Mouse (Mus musculus): ENCODE measurements around the gene Gm45837. TPM values are rescaled to one million over a fixed set of nuclear protein-coding genes. Genes with fewer than 3 reads are reported as not detected.

Gene Gm45837
- polyA plus RNA-seq, 1 experiment from 2014 or later = not detected

GRCm38 (mm10) chr7:101443093-101443492 lies 32.4 kb downstream of the Gm45837 start:
- no peak overlapping the region for H3K9ac ChIP-seq (replicated peaks)
- H3K9me3 ChIP-seq = no peaks in the 10 kb centered on the region
- no peak for ATAC-seq (ENCODE audit: insufficient number of reproducible peaks, insufficient read depth, low FRiP score, low TSS enrichment, low read depth)
- H3K4me3 ChIP-seq (replicated peaks) = no peak overlapping the region
- peaks cover 10% of the 10 kb centered on the region for H3K27me3 ChIP-seq
- no peak overlapping the region for H3K27ac ChIP-seq
- WGBS = 60% methylated on average over 10 of the region's 10 CpGs
- no peaks in the 10 kb centered on the region for H3K4me1 ChIP-seq (replicated peaks)
- no peak overlapping the region for H3K4me2 ChIP-seq
- no peaks in the 10 kb centered on the region for H3K36me3 ChIP-seq

DNA sequence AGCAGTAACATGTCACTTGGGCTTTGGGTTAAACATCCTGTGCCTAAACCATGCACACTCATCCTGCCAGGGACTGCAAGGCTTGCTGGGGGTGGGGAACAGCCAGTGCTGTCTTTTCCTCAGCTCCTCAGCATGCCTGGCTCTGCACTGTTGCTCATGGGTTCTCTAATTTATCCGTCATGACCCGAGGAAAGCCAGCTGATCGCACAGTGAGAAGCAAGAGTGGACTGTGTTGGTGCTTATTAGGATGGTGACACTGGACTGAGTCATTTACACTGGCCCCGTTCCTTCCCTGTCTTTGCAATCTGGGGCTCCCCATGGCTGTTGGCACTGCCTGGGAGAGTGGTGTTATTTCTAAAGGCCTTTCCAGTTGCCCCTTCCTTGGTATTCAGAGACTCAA lies 33.5 kb downstream of the Gm45837 start:
- WGBS = 85% methylated on average over 4 of the region's 4 CpGs

GRCm38 (mm10) chr7:101449855-101450254 lies 39.2 kb downstream of the Gm45837 start:
- Histone ChIP-seq H3K9ac (replicated peaks) (no peak overlapping the region), H3K36me3 (no peaks in the 10 kb centered on the region), H3K27ac (no peak overlapping the region), H3K9me3 (no peaks in the 10 kb centered on the region), H3K4me2 (no peak overlapping the region), H3K27me3 (peaks cover 38% of the 10 kb centered on the region), H3K4me3 (replicated peaks) (no peak overlapping the region), H3K4me1 (replicated peaks) (peaks cover 5% of the 10 kb centered on the region; the same call in 1 of the 2 replicates)
- ATAC-seq (ENCODE audit: insufficient number of reproducible peaks, insufficient read depth, low FRiP score, low TSS enrichment, low read depth) = no peak
- 43% methylated on average over 3 of the region's 3 CpGs for WGBS

More for the DNA sequence above, 33.5 kb downstream of the Gm45837 start:
- H3K4me3 ChIP-seq (replicated peaks) = no peak overlapping the region
- H3K9ac ChIP-seq (replicated peaks) = no peak overlapping the region
- H3K36me3 ChIP-seq = no peaks in the 10 kb centered on the region
- no peaks in the 10 kb centered on the region for H3K4me1 ChIP-seq (replicated peaks)
- H3K9me3 ChIP-seq = no peaks in the 10 kb centered on the region
- H3K27ac ChIP-seq = no peak overlapping the region
- ATAC-seq (ENCODE audit: insufficient number of reproducible peaks, insufficient read depth, low FRiP score, low TSS enrichment, low read depth) = no peak
- peaks cover 10% of the 10 kb centered on the region for H3K27me3 ChIP-seq
- no peak overlapping the region for H3K4me2 ChIP-seq

- under 1% methylated on average over 63 of the region's 68 CpGs for WGBS
- Histone ChIP-seq H3K9me3 (no peaks in the 10 kb centered on the region), H3K36me3 (no peaks in the 10 kb centered on the region), H3K4me3 (replicated peaks) (peak overlapping the region; percentile 56), H3K4me2 (peak overlapping the region; percentile 98), H3K27ac (no peak overlapping the region), H3K4me1 (replicated peaks) (peaks cover 5% of the 10 kb centered on the region; the same call in 1 of the 2 replicates), H3K27me3 (peaks cover 40% of the 10 kb centered on the region), H3K9ac (replicated peaks) (peak overlapping the region; percentile 51)
- peak; percentile 74 for ATAC-seq (ENCODE audit: insufficient number of reproducible peaks, insufficient read depth, low FRiP score, low TSS enrichment, low read depth)
Observed at GRCm38 (mm10) chr7:101450422-101451401, 40.0 kb downstream of the Gm45837 start.

- no peaks in the 10 kb centered on the region for H3K9me3 ChIP-seq
- peaks cover 5% of the 10 kb centered on the region; the same call in 1 of the 2 replicates for H3K4me1 ChIP-seq (replicated peaks)
- H3K36me3 ChIP-seq = no peaks in the 10 kb centered on the region
- H3K9ac ChIP-seq (replicated peaks) = no peak overlapping the region
- H3K27ac ChIP-seq = no peak overlapping the region
- H3K4me2 ChIP-seq = no peak overlapping the region
- H3K27me3 ChIP-seq = peaks cover 48% of the 10 kb centered on the region
- ATAC-seq (ENCODE audit: insufficient number of reproducible peaks, insufficient read depth, low FRiP score, low TSS enrichment, low read depth) = no peak
- no peak overlapping the region for H3K4me3 ChIP-seq (replicated peaks)
- 84% methylated on average over 3 of the region's 3 CpGs for WGBS
Observed at GRCm38 (mm10) chr7:101452669-101453068, 42.0 kb downstream of the Gm45837 start.

DNA sequence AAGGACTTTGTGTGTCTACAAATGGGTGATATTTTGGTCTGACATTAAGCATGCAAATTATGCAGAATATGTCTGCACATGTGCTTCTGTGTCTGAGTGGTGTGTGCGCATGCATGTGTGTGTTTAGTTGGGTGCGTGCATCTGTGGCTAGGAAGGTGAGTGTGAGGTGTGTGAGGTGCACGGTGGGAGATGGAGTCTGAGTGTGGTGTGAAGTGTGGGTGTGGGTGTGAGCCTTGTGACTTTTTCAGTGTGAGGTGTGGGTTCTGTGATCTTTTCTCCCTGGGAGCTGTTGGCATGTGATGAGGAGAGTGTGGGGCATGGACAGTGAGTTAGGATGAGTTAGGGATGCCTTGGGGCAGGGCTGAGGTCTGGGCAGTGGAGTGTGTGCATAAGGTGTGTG lies 42.6 kb downstream of the Gm45837 start:
- Histone ChIP-seq H3K36me3 (no peaks in the 10 kb centered on the region), H3K27me3 (peaks cover 48% of the 10 kb centered on the region), H3K4me3 (replicated peaks) (no peak overlapping the region), H3K9me3 (no peaks in the 10 kb centered on the region), H3K4me1 (replicated peaks) (peaks cover 5% of the 10 kb centered on the region; the same call in 1 of the 2 replicates), H3K27ac (no peak overlapping the region), H3K9ac (replicated peaks) (no peak overlapping the region), H3K4me2 (no peak overlapping the region)
- no peak for ATAC-seq (ENCODE audit: insufficient number of reproducible peaks, insufficient read depth, low FRiP score, low TSS enrichment, low read depth)
- 85% methylated on average over 3 of the region's 3 CpGs for whole genome bisulfite sequencing

- 45% methylated on average over 8 of the region's 8 CpGs for WGBS
- Histone ChIP-seq H3K4me1 (replicated peaks) (peaks cover 5% of the 10 kb centered on the region; the same call in 1 of the 2 replicates), H3K4me3 (replicated peaks) (no peak overlapping the region), H3K27me3 (peaks cover 48% of the 10 kb centered on the region), H3K9ac (replicated peaks) (no peak overlapping the region), H3K36me3 (no peaks in the 10 kb centered on the region), H3K9me3 (no peaks in the 10 kb centered on the region), H3K4me2 (no peak overlapping the region), H3K27ac (no peak overlapping the region)
- ATAC-seq (ENCODE audit: insufficient number of reproducible peaks, insufficient read depth, low FRiP score, low TSS enrichment, low read depth) = no peak
Observed at GRCm38 (mm10) chr7:101453725-101454124, 43.0 kb downstream of the Gm45837 start.

GRCm38 (mm10) chr7:101454479-101454878 lies 43.8 kb downstream of the Gm45837 start:
- Histone ChIP-seq H3K4me1 (replicated peaks) (peaks cover 5% of the 10 kb centered on the region; the same call in 1 of the 2 replicates), H3K4me3 (replicated peaks) (no peak overlapping the region), H3K27me3 (peaks cover 48% of the 10 kb centered on the region), H3K9me3 (no peaks in the 10 kb centered on the region), H3K4me2 (no peak overlapping the region), H3K27ac (no peak overlapping the region), H3K36me3 (no peaks in the 10 kb centered on the region), H3K9ac (replicated peaks) (no peak overlapping the region)
- WGBS = 87% methylated on average over 9 of the region's 9 CpGs
- no peak for ATAC-seq (ENCODE audit: insufficient number of reproducible peaks, insufficient read depth, low FRiP score, low TSS enrichment, low read depth)

GRCm38 (mm10) chr7:101455141-101455540 lies 44.5 kb downstream of the Gm45837 start:
- no peak overlapping the region for H3K9ac ChIP-seq (replicated peaks)
- H3K4me1 ChIP-seq (replicated peaks) = peaks cover 5% of the 10 kb centered on the region; the same call in 1 of the 2 replicates
- H3K27ac ChIP-seq = no peak overlapping the region
- no peak overlapping the region for H3K4me3 ChIP-seq (replicated peaks)
- peaks cover 44% of the 10 kb centered on the region for H3K27me3 ChIP-seq
- WGBS = 74% methylated on average over 6 of the region's 6 CpGs
- H3K4me2 ChIP-seq = no peak overlapping the region
- no peaks in the 10 kb centered on the region for H3K36me3 ChIP-seq
- H3K9me3 ChIP-seq = no peaks in the 10 kb centered on the region
- no peak for ATAC-seq (ENCODE audit: insufficient number of reproducible peaks, insufficient read depth, low FRiP score, low TSS enrichment, low read depth)

- peaks cover 4% of the 10 kb centered on the region; the same call in 1 of the 2 replicates for H3K4me1 ChIP-seq (replicated peaks)
- no peak overlapping the region for H3K9ac ChIP-seq (replicated peaks)
- no peak overlapping the region for H3K4me2 ChIP-seq
- no peak overlapping the region for H3K4me3 ChIP-seq (replicated peaks)
- no peaks in the 10 kb centered on the region for H3K36me3 ChIP-seq
- no peak overlapping the region for H3K27ac ChIP-seq
- peaks cover 35% of the 10 kb centered on the region for H3K27me3 ChIP-seq
- 72% methylated on average over 4 of the region's 4 CpGs for WGBS
- no peaks in the 10 kb centered on the region for H3K9me3 ChIP-seq
- no peak for ATAC-seq (ENCODE audit: insufficient number of reproducible peaks, insufficient read depth, low FRiP score, low TSS enrichment, low read depth)
Observed at GRCm38 (mm10) chr7:101456318-101456717, 45.6 kb downstream of the Gm45837 start.

DNA sequence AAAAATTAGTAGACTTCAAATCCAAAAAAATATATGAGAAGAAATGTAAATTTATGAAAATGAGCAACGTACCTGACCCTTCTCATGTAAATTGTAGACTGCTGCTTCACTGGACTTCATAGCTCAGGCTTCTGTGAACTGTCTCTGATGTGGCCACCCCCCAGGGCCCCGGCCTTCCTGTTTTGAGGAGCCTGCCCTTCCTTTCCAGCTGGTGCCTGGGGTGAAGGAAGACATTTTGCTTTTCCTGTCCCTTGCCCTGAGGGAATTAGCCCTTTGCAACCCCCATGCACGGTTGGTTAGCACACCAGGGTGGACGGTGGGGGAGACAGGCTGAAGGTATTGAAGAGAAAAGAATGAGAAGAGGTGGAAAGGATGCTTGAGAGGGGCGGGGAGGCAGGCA lies 46.1 kb downstream of the Gm45837 start:
- Histone ChIP-seq H3K27me3 (peaks cover 30% of the 10 kb centered on the region), H3K4me3 (replicated peaks) (no peak overlapping the region), H3K27ac (no peak overlapping the region), H3K9ac (replicated peaks) (no peak overlapping the region), H3K9me3 (no peaks in the 10 kb centered on the region), H3K4me1 (replicated peaks) (no peaks in the 10 kb centered on the region; the same call in 1 of the 2 replicates), H3K36me3 (no peaks in the 10 kb centered on the region), H3K4me2 (no peak overlapping the region)
- WGBS = 42% methylated on average over 5 of the region's 5 CpGs
- ATAC-seq (ENCODE audit: insufficient number of reproducible peaks, insufficient read depth, low FRiP score, low TSS enrichment, low read depth) = no peak
